Mouse (Mus musculus) C2C12 (cell line): ENCODE measurements around the gene Apoa4.

ENCODE experiments used
- CEBPB ChIP-seq: IDR thresholded peaks from one replicate; pipeline ENCODE4 v1.6.1; 2011; ENCODE audit warnings: low read depth, mild to moderate bottlenecking, control low read depth, moderate library complexity
- MAX ChIP-seq: IDR thresholded peaks from one replicate; pipeline ENCODE4 v1.6.1; 2011; ENCODE audit warnings: mild to moderate bottlenecking, control low read depth

- TF ChIP-seq MAX (no peak), CEBPB (no peak)
Observed at GRCm38 (mm10) chr9:46235649-46236048, 4.8 kb upstream of the Apoa4 start.
